Mouse (Mus musculus) cerebellum, adult 18-20 months (tissue): ENCODE measurements around the gene Vav2.

ENCODE experiments used
- DNase-seq, 2 experiments: peaks; one replicate each; pipeline ENCODE4 v3.0.0; 2021

Gene Vav2

DNA sequence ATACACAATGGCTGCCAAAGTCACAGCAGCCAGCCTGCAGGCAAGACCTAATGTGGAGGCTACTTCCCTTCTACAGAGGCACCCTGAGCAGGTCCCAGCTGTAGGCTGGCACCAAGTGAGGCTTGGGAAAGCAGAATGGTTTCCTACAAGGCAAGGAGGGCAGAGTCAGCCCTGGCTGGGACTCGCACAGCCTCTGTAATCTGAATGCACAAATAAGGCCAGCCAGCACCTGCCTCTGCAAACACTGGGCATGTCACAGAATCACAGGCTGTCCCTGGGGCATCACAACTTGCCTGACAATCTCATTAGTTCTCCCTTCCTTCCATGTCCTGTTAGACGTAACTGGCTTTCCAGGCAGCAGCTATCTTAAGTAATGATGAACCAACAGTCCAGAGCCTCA, 68.4 kb downstream of the Vav2 start:
- DNase-seq: no peak

DNA sequence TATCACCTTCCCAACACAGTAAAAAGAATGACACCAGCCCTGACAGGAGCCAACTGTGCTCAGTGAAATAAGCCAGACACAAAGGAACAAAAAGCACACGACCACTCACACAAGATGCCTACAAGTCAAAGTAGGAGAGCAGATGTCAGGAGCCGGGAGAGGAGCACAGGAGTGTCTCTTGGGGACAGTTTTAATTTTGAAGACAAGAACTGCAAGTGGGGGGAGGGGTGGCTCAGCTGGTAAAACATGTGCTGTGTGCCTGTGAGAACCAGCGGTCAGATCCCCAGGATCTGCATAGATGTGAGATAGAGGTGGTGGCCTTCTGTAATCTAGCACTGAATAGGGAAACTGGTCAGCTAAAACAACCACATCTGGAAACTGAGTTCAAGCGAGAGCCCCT, 71.1 kb downstream of the Vav2 start:
- no peak for DNase-seq

DNA sequence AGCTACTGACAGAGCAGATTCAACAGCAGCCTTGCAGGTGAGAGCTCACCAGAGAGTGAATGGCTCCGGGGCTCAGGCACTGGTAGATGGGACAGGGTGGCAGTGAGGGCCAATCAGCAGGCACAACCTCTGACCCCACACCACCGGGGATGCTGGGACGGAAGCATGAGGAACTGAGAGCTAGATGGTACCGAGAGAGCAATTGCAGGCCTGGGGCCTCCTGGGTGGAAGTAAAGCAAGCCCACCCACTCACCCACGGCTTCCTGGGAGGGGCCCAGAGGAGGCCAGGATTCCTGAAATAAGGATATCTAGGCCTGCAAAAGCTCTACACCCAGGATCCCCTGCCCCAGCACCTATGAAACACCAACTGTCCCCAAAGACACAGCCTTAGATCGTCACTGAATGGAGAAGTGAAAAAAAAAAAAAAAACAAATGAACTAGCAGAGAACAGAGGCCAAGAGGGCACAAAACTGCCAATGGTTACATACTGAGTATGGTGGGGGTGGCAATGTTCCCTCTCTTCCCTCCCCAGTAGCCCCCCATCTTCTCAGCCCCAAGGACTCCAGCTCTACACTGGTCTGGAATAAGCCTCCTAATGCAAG, 72.1 kb downstream of the Vav2 start:
- no peak for DNase-seq

DNA sequence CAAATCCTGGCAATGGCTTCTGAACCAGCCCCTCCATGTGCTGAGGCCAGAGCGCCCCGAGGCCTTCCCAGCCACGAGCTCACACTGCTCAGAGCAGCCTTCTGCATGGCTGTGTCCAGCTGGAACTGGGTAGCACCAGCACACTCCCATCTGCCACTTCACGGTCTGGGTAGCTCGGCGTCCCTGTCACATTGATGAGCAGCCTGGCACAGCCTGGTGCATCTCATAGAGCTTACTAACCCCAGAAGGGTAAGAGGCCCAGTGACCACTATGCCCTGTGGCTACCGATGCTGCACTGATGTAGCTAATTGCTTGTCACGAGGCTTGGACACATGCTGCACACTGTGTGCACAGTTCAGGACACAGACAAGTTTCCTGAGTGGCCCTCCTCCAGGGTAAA, 74.1 kb downstream of the Vav2 start:
- peak in 1 of 2 experiments; percentile 12 for DNase-seq

DNA sequence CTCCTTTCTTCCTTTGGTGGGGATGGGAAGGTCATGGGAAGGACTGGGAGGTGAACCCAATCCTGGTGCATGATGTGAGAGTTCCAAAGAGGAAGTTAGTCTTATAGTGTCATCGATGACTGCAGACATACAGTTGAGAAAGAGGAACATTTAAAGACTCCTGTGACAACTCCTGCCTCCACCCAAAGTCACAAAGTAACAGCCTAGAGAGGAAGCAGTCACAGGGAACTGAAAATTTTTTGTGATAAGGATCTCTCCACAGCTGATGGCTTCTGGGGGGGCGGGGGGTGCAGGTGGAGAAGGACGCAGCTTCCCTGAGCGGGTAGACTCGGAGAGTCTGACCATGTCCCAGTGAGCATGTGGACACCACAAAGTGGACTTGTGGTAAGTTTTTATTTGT, 76.5 kb downstream of the Vav2 start:
- no peak for DNase-seq

DNA sequence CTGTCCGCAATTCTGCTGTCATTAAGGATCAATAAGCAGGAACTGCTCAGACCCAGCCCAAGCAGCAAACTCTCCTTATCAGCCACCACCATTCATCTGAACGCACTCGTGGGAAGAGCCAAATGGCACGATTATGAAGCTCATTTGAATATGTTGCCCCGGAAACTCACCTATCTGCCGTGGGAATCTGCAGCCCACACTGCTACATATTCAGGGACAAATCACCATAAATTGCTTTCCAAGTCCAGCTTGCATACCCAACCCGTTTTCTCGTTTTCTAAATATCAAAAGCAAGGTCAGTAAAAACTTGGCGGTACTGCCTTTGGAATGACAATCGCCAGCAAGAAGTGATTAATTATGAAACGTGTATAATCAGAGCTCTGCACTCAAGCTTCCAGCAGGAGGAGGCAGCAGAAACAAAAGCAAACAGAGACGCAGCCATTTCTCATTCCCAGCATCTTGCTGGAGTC, 82.8 kb downstream of the Vav2 start:
- no peak for DNase-seq

DNA sequence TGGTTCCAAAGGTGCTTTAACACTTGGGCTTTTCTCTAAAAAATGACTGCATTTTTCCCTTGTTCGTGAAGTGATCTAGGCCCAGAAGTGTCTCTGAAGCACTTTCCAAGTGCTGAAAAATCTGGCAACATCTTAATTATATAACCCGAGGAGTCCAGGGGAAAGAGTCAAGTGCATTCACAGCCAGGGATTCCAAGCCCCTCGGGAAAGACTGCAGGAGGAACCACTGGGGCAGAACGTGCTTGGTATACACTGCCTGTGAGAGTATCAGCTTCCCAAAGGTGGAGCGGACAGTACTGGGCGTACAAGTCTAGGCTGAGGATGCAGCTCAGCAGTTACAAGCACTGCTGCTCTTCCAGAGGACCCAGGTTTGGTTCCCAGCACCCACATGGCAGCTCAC, 86.2 kb downstream of the Vav2 start:
- DNase-seq: no peak

DNA sequence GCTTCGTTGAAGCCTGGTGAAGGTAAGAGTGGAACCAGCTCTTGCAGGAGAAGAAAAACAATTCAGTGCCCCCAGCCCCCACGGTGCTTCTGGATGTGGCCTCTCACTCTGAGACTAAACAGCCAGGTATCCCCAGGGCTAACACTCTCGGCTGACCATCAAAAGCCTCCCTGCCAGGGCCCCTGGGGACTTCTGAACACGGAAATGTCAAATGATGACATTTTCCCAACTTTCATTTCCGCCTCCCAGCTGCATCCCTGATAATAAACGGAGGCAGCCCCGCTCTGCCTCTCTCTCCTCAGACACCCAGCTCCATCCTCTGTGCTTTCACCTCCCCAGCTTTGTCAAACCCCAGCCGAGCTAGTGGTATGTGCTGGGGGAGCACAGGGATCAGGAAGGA, 87.8 kb downstream of the Vav2 start:
- no peak for DNase-seq

DNA sequence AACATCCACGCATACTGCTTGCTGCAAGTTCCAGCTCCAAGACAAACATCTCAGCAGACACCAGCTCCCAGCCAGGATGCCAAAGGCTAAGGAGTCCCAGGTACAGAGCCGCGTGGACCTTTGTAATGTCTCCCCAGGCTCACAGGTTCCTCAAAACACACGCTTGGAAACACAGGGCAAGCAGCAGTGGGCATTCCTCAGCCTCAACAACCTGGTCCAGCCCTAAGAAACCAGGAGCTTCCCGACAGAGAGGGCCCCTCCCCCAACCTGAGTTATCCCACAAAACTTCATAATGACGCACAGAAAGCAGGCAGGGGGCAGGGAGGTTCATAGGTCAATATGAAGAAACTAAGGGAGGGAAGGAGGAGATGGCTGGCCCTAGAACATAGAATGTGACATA, 89.6 kb downstream of the Vav2 start:
- DNase-seq: no peak

DNA sequence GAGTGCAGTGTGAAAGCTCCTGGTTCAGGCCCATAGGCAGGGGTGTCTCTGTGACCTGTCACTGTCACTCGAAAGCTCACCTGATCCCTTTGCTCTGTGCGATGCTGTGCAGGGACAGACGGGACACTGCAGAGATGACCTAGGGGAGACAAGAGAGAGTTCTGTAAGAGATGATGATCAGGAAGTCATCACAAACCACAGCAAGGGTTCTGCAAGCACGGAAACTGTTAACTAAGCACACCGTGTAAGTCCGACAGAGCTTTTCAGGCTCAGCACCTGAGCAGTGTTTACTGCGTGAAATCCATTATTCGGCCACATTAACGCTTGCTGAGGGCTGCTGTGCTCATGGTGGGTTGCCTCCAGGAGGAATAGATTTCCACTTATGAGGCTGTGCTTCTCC, 90.2 kb downstream of the Vav2 start:
- DNase-seq: no peak

DNA sequence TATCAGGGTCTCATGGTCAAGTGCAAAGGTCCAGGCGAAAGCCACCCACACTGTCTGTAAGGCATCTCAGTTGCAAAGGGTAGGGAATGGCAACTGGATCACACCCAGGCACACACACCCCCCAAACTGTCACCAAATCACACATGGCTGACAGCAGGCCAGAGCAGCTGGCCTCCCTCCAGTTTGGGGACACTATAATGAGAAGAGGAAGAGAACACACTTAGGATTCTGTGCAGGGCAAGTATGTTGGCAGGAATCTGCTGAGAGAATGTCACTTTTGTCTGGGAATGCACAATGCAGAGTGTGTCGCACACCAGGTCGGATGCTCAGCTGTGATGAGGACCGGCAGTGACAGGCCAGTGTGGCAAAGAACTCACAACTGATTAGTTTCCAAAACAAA, 92.0 kb downstream of the Vav2 start:
- DNase-seq: no peak

DNA sequence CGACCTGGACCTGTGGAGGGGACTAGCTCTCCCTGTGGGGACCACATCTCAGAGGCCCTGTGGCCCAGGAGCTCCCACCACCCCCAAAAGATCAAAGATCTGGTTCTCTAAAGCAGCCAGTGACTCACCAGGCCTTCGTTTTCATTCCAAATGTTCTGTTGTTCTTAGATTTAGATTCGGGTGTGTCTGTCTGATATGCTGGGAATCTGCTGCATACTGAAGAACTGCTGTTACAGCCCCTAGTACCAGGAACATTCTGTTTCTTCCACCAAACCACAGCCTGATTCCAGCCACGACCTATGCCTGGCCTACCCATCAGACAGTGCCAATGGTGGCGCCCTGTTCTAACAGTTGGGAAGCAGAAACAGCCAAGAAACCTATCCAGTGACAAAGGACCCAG, 95.3 kb downstream of the Vav2 start:
- DNase-seq: no peak

DNA sequence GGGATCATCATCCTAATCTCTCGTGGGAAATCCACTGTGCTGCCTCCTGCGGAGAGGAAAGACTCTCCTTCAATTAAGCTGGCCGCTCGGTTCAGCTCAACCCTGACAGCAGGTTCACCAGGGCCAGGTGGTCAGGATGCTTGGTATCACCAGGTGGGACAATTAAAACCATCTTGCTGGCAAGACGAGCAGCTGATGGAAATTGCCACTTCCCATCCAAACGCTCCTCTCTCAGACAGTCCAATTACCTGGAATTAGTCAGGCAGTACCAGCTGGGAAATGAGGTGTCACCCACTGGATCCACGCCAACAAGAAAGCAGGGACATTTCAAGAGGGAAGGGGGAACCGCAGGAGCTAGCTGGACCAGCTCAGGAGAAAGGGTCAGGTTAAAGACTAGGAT, 96.4 kb downstream of the Vav2 start:
- peak; percentile 65 to 72 for DNase-seq

DNA sequence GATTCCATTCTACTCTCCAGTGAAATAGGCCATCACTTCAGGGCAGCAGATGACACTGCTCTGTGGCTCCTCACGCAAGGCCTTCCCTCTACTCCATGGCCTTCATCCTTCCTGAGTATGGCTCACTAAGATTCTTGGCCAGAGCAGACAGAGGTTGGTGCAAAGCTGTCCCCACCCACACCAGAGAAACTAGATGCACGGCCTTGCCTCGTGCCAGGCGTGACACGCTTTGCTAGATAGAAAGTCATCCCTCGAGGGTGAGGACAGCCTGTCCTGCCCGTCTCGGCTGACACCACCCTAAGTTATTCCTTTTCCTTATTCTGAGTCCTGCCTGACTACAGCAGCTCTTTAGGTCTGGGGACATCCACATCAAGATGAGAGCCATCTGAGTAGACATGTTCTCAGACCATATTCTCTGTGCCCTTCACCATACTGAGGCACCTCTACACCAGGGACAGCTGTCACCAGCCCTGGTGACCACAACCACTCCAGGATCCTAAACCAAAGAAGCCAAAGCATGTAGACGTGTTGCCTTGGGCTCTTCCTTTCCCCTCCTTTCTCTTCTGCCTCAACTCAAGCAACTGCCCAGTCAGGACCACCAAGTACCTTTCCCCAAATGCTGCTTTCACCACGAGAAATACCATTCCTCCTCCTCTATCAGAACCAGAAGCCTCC, 97.3 kb downstream of the Vav2 start:
- DNase-seq: peak in 1 of 2 experiments; percentile 14

DNA sequence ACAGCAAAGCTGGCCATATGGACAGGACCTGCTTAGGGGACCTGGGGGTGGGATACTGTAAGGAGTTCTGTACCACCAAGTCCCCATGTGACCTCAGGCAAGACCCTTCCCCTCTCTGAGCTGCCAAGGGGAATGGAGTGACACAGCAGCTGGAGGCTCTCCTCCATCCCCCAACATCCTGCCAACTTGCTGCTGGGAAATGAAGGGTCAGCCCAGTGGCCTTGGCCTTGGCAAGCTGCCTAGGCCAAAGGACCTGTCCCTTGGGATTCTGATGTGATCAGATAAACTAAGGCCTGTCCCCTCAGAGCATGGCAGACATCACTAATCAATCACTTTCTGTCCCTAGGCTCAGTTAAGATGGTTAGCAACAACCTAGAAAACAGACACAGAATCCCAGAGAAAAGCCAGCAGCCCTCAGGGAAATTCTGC, 98.2 kb downstream of the Vav2 start:
- no peak for DNase-seq

DNA sequence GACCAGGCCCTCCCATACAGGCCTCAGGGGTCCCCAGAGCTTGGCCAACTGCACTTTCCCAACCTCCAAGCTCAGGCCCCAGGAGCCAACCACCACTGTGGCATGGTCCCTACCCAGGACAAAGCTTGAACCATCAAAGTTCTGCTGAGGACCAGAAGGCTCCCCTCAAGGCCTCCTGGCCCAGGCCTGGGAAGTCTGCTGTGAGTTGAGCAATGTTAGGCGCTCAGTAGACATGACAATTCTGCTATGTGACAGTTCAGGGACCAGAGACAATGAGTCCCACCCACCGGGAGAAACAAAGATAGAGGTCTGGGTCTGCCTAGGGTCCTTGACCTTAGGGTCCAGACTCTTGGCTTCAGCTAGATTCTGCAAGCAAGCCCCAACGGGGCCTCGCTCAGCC, 98.9 kb downstream of the Vav2 start:
- DNase-seq: no peak

DNA sequence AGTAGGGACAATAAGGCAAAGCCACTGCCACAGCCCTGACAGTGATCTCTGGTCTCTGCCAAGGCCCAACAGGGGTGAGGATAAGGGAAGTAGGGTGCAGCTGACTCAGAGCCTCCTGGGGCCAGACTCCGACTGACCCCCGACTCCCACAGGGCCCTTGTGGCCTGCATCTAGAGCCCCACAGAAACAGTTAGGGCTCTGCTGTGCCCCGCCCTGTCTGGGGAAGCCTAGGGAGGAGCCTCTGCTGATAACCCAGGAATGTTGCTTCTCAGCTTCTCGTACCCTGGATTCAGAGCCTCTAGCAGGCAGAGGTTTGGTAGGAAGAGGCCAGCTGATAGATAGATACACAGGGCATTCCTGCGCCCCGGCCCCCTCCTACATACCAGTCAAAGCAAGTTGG, 99.8 kb downstream of the Vav2 start:
- DNase-seq: no peak

DNA sequence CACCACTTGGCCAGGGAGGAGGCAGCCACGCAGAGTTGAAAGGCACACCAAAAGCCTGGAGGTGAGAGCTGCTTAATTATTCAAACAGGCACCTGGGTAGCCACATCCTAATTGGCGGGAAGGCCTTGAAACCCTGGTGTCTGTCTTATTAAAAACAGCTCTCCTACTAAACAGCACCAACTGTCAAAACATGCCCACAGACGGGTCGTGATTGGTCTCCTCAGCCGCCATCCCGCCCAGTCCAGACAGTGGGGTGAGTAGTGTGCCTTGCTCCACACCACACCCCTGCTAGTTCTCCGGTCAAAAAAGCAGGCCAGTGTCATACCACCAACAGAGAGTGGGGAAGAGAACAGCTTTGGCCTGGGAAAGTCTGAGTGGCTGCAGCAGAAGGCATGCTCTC, 100.5 kb downstream of the Vav2 start:
- no peak for DNase-seq

DNA sequence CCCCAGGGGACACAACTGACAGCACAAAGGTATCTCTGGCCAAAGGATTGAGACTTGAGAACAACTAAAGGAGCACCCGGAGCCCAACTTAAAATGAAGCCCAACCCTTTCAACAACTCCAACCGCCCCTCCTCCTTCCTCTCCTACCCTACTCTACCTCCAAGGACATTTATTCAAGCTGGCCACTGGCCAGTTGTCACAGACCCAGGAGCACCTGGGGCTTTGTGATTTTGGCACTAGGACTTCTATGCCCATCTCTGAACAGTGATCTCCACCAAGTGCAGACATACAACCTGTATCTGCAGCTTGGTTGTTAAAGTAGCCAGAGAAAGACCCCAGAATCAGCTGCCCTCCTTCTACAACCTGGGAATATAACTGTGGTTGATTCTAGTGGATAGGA, 102.1 kb downstream of the Vav2 start:
- no peak for DNase-seq

DNA sequence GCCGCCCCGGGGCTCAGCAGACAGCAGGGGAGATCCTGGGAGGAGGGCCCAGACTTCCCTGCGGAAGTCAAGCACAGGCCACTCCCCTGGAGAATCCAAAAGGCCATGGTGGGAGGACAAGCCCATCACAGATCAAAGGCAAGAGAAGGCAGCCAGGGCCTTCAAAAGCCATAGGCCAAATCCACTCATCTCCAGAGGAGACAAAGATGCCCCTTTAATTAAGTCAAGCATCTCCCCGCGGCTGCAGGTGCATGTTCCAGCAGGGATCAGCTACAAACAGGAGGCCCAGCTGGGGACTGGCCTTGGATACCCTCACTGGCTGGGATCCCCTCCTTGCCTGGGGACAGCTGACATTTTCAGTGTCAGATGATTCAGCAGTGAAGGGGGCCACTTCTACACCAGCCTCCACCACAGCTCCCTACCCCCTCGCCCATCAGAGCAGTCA, 105.4 kb downstream of the Vav2 start:
- no peak for DNase-seq

DNA sequence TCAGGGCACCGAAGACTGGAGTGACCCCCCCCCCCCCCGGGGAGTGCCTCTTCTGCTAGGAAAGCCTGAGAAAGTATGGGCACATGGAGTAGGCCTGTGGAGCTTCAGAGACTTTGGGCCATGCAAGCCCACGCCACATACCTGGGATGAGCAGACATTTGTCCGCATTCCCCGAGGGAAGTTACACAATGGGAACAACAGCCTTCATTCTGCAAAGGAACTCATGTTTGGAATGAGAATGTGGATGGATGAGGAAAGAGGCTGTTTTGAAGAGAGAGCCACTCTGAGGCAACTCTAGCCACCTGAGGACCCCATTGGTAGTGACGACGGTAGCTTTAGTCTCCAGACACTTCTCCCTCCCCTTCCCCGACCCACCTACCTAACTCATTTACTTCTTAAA, 106.0 kb downstream of the Vav2 start:
- DNase-seq: no peak

DNA sequence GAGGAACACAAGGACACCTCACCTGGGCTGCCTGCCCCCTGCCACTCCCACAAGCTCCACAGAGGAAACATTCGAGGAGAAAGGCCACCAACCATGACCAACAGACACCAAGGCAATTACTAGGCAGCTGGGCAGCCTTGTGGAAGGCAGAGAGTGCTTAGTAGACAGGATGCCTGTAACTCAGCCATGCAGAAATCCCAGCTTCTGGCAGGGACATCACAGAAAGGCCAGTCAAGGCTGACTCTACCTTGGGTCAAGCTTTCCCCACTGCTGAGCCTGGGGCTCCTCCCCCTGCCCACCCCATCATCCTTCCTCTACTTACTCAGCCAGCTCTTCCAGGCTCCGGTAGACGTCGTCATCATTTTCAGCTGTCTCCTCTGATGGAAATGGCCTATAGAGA, 108.2 kb downstream of the Vav2 start:
- no peak for DNase-seq

DNA sequence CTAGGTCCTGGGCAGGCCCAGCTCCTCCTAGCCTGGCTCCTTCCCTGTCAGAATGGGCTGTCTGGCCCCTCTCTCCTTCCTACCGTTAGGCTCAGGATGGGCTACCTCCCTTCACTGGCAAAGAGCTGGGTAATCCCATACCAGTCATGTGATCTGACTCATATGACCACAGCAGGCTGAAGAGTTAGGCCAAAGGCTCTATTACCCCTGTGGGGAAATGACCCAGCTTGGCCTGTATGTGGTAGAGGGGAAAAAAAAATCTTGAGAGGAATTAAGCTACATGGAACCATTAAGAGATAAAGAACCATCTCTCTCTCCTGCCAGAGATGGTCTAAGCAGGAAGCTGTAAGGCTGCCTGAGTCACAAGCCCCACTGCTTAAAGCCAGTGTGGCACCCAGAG, 108.6 kb downstream of the Vav2 start:
- DNase-seq: no peak

DNA sequence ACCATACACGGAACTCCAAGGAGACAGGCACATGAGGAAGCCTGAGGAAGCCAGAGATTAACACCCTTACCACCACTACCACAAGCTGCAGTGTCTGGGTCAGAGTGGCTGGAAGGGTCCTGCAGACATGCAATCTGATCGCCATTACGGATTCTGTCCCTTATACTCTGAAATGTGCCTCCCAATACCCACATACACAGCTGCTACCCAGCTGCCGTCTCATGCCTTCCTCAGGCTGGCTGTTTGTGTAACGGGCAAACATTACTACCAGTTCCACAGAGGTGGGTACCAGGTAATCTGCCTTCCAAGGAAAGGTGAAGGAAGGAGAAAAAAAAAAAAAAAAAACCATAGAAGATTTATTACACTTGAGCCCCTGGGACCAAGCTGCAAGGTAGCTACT, 110.7 kb downstream of the Vav2 start:
- DNase-seq: no peak

DNA sequence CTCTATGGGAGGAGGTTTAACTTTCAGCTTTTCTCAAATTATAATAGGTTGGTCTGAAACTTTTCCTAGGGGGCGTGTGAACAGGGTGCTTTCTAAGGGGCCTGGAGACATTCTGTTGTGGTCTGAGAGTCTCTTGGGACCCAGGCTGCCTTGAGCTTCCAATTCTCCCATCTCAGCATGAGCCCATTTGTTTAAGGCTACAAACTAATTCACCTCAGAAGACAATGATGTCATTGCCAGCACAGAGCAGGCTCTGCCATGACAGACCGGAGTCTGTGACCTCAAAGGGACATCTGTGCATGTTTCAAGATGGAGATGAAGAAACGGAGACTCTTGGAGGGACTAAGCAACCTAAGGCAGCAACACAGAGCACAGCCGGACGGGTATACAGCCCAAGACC, 112.6 kb downstream of the Vav2 start:
- no peak for DNase-seq
